Mouse (Mus musculus): ENCODE results near the gene Oaz2.

DNA sequence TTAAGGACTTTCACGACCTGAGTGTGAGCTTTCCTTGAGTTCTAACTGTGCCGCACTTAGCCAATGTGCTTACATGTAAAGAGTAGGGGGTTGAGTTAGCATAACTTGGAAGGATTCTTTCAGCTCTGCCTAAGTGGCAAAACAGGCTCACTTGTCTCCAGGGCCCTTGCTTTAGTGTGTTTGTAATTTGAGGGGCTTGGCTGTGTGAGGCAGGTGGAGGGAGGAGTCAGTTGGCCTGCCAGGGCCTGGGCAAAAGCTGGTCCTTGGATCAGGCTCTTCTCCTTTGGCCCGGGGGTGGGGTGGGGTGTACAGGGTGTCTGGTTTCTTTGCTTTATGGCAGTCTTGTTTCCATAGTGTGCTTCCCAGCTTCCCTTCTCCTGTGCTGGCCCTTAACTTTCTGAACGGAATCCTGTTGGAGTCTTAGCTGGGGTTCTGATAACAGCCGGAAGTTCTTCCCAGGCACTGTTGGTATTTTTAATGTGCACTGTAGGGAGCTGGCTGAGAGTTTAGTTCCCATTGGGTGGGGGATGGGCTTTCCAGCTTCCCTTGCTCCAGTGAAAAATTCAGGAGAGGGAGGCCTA, 11.5 kb downstream of the Oaz2 start:
- TF ChIP-seq CTCF (IDR thresholded peaks at IDR 0.05; ENCODE audit: extremely low read depth, insufficient read depth, insufficient read length, insufficient replicate concordance) (no peak), POLR2A (IDR thresholded peaks at IDR 0.05; ENCODE audit: low read depth, low read length) (no peak)
